Mouse (Mus musculus) T-helper 17 cell (primary cell): ENCODE measurements around the gene Ubqln4.

ENCODE experiments used
- in situ Hi-C, 2 experiments: fragments of 300-600 bp; cut with MboI, MseI; formaldehyde crosslinking; loops; 1 replicate in 1 of 2; 2 replicates in 1 of 2; pipeline ENCODE4 v1.15.1; 2025; ENCODE audit warnings: high pct_unique_total_duplicates in 2 of 2

Ubqln4 gene

GRCm38 (mm10) chr3:88540085-88540484 is 13.5 kb upstream of the Ubqln4 start:
- in situ Hi-C loops = no loop called here

DNA sequence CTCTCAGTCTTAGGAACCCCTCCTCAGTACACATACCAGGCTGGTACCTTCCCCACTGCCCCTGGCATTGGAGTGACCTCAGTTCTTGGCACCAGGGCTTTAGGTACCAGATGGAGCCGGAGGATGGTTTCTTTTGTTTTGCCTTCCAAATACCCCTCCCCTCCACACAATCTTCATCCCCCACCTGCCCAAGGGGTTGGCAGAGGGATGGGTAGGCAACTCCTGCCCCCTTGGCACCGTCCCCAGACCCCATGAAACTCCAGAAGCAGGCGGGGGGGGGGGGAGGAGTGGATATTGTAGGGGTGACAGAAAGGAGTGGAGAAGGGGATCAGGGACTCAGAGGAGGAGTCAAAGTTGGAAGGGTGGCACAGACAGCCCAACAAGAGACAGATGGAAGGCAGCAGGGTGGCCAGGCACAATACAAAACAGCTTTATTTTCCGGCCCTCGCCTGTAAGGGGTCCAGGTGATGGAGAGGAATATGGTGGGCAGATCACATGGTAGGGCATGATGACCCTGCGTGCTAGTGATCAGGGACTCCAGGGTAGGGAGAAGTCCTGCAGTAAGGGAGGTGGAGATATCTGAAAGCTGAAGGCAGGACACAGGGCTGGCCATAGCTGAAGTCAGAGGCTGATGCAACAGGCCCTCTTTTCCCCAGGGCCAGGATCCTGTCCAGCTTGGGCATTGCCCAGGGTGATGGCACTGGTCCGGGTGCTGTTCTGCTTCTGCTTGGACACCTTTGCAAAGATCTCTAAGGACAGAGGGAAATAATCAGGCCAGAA is 11.7 kb upstream of the Ubqln4 start:
- in situ Hi-C loops = no loop called here

GRCm38 (mm10) chr3:88542486-88542885 is 11.1 kb upstream of the Ubqln4 start:
- in situ Hi-C loops = no loop called here

DNA sequence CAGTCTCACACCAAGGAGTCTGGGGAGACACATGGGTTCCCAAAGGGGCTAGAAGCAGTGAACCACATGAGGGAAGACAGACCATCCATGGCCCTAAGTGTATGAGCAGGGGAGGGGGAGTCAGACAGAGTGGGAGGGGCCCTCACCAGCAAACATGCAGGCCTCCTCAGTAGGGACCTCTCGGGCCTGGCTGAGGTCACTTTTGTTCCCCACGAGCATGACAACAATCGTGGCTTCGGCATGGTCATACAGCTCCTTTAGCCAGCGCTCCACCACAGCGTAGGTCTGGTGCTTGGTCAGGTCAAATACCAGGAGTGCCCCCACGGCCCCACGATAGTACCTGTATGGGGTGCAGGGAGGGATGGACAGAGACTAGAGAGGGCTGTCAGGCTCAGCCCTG is 10.4 kb upstream of the Ubqln4 start:
- in situ Hi-C loops = no loop called here

GRCm38 (mm10) chr3:88543651-88544410 is 9.7 kb upstream of the Ubqln4 start:
- in situ Hi-C loops = no loop called here

DNA sequence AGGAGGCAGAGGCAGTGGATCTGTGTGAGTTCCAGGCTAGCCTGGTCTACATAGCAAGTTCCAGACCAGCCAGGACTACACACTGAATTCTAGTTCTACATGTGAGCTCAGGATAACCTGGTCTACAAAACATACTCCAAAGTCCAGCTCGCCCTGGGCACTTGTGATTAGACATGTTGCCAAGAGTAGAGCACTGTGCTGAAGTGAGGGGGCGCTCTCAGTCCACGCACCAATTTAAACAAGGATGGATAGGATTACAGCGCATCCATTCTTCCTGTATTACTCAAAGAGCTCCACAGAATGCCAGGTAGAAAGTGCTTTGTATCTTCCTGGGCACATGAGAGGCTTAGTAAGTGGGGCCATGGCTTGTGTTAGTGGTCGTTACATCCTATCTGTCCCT is 9.0 kb upstream of the Ubqln4 start:
- in situ Hi-C loops = no loop called here

GRCm38 (mm10) chr3:88544955-88545591 is 8.5 kb upstream of the Ubqln4 start:
- in situ Hi-C loops = loop anchor here in 1 of 2 experiments (5.0 kb wide), 1 partner anchor 97 kb away; no protein-coding TSS in a partner anchor

DNA sequence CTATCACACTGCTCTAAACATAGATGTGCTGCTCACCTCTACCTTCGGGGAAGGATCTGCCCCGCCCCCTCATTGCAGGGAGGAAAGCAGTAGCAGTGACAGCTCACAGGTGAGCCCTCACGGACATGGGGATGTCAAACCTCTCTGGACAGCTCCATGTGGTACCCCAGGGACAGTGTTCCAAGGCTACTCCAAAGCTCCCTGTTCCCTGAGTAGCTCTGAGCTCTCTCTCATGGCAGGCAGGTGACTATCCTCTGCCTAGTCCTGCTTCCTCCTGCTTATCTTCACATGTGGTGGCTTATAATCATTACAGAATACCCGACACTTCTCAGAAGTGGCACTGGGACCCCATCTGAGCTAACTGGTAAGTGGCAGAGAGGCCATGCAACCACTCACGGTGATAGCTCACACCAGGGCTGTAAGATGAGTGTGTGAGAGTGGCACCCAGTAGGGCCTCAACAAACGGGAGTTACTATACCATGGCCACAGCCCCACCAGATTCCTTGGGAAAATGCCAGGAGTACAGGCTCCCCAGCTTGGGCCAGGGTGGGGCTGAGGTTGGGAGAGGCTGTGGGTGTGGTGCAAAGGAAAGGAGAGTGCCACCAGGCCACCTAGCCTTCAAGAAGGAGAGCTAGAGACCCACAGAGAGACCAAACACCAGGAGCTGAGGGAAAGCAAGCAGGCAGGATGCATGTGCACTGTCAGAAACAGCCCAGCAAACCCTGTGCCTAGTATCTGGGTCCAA is 6.7 kb upstream of the Ubqln4 start:
- in situ Hi-C loops = loop anchor here in 1 of 2 experiments (5.0 kb wide), 1 partner anchor 95 kb away; no protein-coding TSS in a partner anchor

DNA sequence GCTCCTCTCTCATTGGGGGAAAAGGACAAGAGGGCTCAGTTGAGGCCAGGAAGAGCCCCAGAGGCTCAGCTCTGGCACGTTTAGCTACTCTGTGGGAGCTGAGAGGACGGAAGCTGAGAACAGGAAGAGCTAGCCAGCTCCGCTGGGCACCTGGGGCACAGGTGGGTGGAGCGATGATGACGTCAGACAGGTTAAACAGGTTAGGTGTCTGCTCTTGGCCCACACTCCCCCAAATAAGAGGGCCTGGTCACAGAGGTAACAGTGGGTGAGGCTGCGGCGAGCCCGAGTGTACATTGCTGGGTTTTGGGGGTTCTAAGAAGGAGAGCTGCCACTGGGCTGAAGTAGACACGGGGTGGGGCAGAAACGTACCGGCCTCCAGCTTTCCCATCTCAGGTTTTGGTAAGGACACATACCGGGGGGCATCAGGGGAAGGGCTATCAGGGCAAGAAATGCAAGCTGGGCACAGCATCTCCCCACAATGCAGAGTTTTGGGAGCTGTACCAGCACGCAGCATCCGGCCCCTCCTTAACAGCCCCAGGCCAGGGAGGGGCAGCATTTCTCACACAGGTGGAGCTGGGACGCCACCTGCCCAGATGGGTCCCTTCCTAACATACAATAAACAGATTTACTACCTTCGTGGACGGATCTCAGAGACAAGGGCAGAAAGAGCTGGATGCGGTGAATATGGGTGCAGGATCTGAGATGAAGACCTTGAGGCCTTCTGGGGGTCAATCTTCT is 5.2 kb upstream of the Ubqln4 start, which contains the start of gene Rab25:
Rab25 (minus strand) TSS at position 121 of the 738 bp plus-strand sequence.
- in situ Hi-C loops = loop anchor here in 1 of 2 experiments (5.0 kb wide), 1 partner anchor 94 kb away; no protein-coding TSS in a partner anchor

- in situ Hi-C loops = no loop called here
Measured at GRCm38 (mm10) chr3:88551586-88551985, 2.0 kb upstream of the Ubqln4 start.

DNA sequence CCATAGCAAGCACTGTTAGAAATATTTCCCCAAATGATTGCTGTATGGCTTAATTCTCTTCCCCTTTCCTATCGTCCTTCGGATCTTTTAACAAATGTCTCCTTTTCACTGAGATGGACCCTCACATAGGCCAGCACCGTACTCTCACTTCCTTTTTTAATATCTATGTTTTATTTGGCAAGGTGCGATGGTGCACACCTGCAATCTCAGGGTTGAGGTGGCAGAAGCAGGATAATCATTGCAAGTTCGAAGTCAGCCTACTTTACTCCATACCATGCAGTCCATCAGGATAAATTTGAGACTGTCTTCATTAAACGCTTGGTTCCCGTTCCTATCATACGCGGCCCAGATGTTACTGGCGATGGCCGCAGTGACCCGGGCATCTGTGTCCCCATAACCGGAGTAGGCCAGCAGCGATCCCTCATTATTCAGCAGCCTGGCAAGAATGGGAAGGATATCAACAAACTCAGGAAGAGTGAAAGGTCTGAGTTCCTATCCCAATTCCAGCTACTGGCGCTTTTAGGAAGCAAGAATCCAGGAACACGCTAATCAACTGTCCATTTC is 1.4 kb upstream of the Ubqln4 start:
- in situ Hi-C loops = no loop called here

DNA sequence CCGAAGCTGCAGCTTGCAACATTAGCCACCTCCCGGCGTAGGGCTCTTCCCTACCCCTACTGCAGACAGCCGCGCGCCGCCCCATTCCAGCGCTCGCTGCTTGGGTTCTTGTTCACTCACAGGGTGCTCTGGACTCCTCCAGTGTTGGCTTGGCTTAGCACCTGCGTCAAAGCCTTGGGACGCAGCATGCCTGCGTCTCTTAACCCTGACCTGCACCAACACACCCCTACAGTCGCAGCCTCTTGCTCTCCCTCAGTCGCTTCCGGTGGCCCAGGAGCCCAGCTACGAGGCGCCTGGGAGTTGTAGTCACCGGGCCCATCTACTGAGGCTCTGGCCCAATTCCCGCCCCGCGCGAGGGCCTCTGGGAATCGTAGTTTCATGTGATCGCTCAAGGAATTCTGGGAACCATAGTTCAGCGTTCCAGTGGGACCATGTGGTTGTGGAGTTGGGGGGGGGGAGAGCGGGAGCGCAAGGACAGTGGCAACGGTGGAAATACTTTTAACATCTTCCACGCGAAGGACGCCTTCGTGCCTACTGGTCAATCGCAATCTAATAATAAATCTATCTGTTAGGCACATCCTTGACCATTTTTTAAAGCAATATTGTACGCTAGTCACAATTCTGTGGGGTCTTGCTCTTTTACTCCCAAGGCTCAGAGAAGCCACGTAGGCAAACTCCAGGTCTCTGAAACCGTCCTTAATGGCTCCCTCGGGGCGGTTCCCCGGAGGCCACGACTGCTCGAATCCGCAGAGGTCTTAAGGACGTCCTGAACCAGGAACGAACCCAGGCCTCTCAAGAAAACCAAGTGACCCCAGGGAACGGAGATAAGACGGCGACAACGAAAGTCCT is 658 bp upstream of the Ubqln4 start, which contains the start of gene Lamtor2:
Lamtor2 (minus strand) TSS at position 399 of the 849 bp plus-strand sequence.
- in situ Hi-C loops = no loop called here

- in situ Hi-C loops = no loop called here
Measured at GRCm38 (mm10) chr3:88553880-88554586, 475 bp downstream of the Ubqln4 start.

DNA sequence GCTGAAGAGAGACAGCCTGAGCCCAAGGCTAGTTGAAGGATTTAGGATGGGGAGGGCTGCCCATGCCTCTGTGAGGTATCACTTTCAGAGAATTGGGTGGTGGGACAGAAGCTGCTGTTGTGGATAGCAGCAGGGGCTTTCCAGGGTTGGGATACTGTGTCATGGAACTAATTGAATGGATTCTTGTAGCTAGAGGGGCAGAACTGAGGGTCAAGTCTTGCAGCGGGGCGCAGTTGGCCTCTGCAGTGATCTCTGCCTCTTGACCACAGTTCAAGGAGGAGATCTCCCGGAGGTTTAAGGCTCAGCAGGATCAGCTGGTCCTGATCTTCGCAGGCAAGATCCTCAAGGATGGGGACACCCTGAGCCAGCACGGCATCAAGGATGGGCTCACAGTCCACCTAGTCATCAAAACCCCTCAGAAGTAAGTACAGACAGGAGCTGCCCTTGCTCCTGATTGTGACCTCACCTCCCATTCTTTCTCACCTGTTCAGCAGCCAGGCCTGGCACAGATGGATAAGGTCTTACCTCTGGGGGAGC is 1.6 kb downstream of the Ubqln4 start:
- in situ Hi-C loops = no loop called here

GRCm38 (mm10) chr3:88555731-88556130 is 2.2 kb downstream of the Ubqln4 start:
- in situ Hi-C loops = no loop called here

- in situ Hi-C loops = no loop called here
Measured at GRCm38 (mm10) chr3:88556616-88557015, 3.1 kb downstream of the Ubqln4 start.

DNA sequence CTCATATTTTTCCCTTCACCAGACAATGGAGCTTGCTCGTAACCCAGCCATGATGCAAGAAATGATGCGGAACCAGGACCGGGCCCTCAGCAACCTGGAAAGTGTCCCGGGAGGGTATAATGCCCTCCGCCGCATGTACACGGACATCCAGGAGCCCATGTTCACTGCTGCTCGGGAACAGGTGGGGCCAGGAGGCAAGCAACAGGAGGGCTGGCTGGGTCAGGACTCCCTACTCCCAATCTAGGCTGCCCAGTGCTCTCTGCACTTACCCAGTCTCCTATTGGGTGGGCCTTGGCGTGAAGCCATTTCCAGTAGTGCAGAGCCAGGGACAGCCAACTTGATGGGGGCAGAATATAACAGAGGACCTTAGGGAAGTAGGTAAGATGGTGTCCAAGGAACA is 6.0 kb downstream of the Ubqln4 start:
- in situ Hi-C loops = no loop called here

DNA sequence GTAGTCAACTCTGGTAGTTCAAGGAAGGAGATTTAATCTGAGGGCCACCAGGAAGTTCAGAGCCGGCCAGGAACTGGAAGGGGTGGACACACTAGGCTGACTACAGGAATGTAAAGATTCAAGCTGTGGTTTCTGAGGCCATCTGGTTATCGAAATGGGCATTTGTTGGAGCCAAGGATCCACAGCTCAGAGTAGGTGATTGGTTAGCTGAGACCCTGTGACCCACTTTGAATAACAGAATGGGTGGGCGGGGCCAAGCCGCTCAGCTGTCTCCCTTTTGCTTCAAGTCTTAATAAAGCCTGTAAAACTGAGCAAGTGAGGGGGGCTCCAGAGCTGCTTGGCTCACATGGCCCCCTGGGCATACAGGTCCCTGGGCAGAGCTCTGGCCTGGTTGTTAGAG is 8.4 kb downstream of the Ubqln4 start:
- in situ Hi-C loops = no loop called here
